Mouse (Mus musculus) ovary, postnatal 14 days (tissue): ENCODE data around the gene Speer4c.
A peak's percentile ranks its signal among the peaks of the same experiment; 100 is the strongest.
"Not testable (repeated sequence)": the region's sequence is repeated elsewhere in the genome, so short reads cannot be mapped to it uniquely, and the experiment has no call there.

Source experiments
- DNase-seq: peaks from one replicate; pipeline ENCODE4 v3.0.0; 2022; ENCODE audit warnings: low spot score

Speer4c gene

DNA sequence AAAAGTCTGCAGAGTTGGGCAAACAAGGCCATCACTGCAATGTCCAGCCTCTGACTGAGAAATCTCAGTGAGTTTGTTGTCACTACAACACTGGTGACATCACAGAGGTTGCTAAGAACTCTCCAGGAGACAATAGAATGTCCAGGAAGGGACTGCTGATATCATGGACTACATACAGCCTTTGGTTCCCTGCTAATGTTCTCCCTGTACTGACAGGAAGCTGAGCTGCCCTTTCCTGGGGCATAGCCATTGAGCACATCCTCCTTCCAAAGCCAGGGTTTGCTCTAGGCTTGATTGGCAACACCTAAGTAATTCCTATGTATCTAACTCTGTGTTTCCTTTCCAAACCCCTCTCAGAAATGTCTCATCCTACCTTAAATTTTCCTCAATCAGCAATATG is at the start of gene Speer4c:
TSS of gene Speer4c (minus strand) at position 101 of the 400 bp plus-strand sequence.
- DNase-seq: not testable (repeated sequence)

DNA sequence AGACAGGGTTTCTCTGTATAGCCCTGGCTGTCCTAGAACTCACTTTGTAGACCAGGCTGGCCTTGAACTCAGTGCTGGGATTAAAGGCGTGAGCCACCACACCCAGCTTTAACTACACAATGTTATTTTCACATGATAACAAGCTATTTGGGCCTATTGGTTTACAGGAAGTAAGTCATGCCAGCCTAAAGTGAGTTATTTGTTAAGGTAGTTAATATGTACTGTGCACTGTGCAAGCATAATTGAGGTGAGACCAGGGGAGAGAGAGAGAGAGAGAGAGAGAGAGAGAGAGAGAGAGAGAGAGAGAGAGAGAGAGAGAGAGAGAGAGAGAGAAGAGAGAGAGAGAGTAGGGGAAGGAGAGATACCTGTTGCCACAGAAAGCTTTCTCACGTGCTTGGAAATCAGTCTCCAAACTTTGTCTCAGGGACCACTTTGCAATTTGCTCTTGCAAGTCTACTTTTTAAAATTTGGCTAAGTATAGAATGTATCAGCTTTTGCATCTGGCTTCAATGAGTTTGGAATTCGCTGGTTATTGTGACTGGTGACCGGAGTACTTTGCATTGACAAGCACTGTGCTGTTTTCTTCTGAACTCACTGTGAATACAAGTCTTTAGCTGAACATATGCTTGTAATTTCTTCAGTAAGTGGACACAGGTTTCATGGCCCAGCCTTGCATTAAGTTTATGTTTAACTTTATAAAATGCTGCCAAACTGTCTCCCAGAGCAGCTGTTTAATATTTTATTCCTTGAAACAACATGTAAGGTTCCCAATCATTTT is 33.6 kb upstream of the Speer4c start:
- no peak for DNase-seq

DNA sequence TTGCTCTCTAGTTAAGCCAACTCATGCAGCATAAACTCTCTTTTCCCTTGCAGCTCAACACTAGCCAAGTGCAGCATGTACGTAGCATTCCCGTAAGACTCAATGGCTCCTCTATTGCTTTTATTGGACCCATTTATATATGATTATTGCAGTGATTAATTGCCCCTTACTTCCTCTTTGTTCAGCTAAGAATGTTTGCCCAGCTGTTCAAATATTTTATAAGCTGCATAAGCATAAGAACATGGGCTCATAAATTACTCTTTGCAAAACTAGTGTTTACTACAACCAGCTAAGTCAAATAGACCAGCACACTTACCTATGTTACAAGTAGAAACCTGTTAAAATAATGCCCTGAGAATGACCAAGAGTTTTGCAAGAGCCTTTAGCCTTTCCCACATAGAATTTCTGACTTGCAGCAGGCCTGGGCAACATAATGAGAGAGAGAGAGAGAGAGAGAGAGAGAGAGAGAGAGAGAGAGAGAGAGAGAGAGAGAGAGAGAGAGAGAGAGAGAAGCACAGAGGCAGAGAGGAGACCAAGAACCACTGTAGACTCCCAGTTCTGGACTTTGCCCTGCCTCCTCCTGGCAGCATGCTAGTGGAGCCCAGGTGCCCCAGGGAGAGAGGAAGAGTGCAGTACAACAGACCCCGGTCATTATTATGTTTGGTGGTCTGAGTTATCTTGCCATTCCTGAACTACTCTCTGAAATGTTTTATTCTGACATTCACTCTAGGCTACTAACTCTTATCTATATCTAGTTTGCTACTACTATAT is 20.2 kb upstream of the Speer4c start:
- no peak for DNase-seq

DNA sequence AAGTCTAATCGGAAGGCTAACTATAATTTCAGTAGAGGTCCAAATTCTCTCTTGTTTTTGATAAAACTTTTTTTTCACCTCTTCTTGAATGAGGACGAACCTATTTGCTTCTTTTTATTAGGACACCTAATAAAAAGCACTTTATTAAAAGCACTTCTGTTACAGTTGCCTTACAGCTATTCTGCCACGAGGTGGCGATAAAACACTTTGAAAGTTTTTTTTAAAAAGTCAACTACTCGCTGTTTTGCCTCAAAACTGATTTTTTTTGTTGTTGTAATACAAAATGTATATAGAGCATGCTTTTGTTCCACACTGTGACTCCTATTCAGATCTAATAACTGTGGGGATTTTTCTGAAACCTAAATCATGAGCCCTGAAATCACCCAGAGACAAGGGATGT is 11.2 kb downstream of the Speer4c start:
- DNase-seq: peak; percentile 13

DNA sequence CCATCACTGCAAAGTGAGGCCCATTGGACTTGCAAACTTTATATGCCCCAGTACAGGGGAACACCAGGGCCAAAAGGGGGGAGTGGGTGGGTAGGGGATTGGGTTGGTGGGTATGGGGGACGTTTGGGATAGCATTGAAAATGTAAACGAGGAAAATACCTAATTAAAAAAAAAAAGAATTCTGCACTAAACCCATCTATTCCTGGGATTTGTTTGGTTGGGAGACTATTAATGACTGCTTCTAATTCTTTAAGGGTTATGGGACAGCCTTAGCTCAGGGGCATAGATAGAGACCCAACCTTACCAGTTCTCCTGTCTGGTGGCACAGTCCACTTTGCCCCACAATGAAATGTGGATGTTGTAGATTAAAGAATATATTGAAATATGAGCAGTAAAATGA is 16.4 kb downstream of the Speer4c start:
- not testable (repeated sequence) for DNase-seq

DNA sequence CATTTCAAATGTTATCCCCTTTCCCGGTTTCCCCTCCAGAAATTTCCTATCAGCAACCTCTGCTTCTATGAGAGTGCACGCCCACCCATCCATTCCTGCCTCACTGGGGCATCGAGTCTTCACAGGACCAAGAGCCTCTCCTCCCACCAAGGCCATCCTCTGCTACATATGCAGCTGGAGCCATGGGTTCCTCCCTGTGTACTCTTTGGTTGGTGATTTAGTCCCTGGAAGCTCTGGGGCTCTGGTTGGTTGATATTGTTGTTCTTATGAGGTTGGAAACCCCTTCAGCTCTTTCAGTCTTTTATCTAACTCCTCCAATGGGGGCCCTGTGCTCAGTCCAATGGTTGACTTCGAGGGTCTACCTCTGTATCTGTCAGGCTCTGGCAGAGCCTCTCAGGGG is 22.2 kb downstream of the Speer4c start:
- DNase-seq: not testable (repeated sequence)

DNA sequence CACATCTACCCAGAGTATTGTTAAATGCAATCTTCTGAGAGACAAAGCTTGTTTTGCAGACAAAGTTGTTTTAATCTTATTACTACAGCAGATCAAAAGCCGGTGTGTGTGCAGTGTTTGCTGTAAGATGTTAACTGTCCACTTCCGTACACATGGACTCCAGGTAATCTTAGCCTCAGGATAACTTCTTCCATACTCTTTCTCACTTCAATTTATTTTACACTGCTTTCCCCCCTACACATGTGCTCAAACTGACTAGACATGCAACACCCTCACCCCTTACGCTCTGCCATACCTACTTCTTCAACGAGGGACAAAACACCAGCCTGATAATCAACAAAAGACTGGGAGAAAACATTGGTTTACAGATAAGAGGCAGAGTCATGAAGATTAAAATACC is 23.2 kb downstream of the Speer4c start:
- not testable (repeated sequence) for DNase-seq

DNA sequence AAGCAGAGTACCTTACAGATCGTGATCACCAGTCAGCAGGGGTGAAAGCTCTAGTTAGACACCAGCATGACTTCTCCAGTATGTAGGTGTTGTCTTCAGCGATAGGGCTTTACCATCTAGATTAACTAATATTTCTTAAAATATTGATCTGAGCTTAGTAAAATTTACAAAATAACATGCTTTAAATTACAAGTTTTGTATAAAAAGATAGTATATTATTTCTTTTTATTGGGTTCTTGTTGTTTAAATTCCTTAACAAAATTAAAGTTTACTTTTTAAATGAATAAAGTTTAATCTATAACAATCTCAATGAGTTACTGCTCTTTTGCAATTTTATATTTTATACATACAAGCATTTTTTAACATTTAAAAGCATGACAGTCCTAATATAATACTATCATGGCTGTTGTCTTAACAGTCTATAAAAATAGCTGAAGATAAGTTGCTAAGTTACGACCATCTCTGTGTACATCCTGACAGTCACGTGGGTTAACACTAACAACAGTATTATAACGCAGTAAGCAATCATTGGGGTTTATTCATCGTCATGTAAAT is 24.3 kb downstream of the Speer4c start:
- not testable (repeated sequence) for DNase-seq

DNA sequence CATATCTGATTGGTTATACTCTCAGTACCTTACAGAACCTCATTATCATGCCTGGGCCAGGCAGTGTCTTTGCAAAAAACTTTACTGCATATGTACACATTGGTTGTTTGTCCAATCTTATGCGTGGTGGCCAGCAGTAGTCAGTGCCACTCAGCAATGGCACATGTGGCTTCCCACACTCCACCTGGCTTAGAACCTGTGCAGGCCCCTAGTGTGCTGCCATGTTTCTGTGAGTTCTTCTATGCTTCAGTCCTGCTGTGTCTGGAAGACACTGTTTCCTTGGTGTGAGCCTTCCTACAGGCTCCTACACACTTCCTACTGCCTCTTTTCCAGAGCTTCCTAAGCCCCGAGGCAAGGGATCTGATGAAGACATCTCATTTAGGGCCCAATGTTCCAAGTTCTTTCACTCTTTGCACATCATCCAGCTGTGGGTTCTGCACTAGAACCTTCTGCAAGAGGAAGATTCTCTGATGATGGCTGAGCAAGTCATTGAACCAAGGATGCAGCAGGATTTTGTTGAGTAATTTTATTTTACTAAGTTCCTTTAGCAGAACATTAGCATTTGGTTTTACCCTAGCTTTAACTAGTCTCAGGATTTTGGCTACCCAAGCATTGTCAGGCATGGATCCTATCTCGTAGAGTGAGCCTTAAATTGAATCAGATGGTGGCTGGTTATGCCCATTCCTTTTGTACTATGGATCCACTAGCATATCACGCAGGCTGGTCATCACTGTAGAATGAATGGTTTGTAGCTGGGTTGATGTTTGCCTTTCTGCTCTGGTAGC is 25.0 kb downstream of the Speer4c start:
- DNase-seq: not testable (repeated sequence)

DNA sequence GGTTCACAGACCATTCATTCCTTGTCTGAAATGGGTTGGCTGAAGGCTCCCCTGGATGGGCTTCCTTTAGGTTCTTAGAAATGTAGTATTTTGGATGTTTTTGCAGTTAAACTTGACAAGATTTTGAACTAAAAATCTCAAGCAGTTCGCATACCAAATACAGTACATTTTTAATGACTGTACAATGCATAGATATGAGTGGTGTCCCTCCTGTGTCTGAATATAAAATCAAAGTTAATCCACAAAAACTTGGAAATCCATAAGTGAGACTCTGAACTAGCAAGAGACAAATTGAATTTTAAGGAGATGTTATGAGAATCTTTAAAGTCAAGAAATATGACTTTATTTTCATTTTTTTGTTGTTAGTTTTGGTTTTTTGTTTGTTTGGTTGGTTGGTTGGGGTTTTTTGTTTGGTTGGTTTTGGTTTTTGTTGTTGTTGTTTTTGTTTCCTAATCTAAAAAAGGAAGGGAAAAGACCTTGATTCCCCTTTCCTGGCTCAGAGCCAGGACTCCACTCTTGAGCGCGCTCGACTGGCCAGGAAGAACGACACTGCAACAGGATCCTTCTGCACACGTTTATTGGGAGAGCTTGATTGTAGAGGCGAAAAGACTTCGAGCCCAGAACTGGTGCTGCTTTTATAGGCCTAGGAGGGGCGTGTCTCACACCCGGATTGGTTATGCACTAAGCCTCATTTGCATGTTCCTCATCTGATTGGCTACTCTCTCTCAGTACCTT is 32.6 kb downstream of the Speer4c start:
- not testable (repeated sequence) for DNase-seq

DNA sequence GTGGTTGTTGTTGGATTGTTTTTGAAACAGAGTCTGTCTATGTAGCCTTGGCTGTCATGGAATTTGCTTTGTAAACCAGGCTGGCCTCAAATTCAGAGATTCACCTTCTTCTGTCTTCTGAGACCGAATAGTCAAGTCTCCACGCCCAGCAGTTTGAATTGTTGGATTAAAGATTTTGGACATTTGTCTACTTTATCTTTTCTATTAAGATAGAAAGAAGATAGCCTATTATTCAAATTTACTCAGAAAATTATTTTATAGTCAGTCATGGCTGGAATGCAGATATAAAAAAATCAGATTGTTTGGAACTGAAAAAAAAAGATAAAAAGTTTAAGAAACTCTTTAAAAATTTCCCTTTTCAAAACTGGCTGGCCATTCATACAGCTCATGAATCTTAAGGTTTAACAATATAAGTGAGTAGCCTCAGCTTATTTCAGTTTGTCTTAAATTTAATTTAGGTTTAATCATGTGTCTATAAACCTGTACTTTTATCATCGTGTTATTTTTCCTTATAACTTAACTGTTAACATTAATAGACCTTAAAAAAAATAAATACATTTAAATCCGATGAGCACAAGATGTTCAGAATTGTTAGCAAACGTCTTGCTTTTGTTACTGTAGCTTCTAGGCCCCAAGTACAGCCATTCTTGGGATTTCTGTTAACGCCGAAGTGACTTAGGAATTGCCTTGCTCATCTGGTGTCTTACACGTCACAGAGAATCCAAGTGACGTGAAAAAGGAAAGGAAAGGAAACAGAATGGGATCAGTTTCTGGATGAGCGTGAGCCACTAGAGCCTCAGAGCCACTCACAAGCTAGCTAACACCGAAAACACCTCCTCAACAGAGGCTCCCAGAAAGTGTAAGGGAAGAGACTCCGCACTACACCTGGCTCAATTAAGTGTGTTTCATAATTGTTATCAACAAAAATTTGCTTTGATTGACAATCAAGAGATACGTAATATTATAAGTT is 33.8 kb downstream of the Speer4c start:
- DNase-seq: not testable (repeated sequence)

DNA sequence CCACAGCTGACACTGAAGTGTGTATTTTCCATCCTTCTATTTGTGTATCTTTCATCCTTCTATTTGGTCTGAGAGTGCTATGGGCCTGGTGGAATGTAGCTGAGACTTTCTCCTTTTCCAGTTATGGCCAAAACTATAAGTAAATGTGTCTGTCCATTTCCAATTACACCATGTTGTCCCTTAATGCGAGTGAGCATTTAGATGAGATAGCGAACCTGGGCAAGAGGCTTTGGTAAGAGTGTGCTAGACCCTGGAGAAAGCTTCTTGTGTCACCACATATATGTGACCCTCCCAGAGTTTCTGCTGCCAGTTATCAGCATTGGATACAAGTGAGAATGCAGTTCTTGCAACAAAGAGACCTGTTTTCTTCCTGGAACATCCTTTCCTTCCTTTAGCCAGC is 35.2 kb downstream of the Speer4c start:
- not testable (repeated sequence) for DNase-seq

DNA sequence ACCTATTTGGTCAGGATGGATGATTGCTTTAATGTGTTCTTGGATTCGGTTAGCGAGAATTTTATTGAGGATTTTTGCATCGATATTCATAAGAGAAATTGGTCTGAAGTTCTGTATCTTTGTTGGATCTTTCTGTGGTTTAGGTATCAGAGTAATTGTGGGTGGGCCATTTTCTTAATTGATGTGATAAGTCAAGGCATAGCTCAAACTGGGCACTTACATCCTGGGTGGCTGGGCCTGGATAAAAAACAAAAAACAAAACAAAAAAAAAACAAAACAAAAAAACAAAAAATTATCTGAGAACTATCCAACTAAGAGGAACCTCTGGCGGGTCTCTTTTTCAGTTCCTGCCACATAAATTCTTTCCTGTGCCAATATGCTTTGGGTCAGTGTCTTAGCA is 36.3 kb downstream of the Speer4c start:
- not testable (repeated sequence) for DNase-seq

DNA sequence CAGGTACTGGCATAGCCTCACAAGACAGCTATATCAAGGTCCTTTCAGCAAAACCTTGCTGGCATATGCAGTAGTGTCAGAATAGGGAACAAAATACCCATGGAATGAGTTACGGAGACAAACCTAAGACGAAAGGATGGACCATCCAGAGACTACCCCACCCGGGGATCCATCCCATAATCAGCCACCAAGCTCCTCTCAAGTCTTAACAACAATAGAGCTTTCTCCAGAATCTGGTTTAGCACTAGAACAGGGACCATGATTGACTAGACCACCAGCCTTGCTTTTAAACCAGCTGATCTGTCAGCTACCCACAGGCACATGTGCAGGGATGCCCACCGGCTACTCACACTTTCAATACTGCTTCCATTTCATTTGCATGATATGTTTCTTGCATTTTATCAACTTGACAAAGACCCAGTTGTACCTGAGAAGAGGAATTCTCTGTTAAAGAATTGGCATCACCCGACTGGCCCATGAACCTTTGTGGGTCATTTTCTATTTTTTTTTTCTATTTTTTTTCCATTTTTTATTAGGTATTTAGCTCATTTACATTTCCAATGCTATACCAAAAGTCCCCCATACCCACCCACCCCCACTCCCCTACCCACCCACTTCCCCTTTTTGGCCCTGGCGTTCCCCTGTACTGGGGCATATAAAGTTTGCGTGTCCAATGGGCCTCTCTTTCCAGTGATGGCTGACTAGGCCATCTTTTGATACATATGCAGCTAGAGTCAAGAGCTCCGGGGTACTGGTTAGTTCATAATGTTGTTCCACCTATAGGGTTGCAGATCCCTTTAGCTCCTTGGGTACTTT is 39.4 kb downstream of the Speer4c start:
- DNase-seq: not testable (repeated sequence)

DNA sequence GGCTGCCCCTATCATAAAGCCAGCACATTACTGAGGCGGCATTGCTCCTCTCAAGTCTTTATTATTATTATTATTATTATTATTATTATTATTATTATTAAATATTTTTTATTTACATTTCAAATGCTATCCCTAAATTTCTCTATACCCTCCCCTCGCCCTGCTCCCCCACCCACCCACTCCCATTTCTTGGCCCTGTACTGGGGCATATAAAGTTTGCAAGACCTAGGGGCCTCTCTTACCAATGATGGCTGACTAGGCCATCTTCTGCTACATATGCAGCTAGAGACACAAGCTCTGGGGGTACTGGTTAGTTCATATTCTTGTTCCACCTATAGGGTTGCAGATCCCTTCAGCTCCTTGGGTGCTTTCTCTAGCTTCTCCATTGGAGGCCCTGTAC is 40.1 kb downstream of the Speer4c start:
- DNase-seq: not testable (repeated sequence)

DNA sequence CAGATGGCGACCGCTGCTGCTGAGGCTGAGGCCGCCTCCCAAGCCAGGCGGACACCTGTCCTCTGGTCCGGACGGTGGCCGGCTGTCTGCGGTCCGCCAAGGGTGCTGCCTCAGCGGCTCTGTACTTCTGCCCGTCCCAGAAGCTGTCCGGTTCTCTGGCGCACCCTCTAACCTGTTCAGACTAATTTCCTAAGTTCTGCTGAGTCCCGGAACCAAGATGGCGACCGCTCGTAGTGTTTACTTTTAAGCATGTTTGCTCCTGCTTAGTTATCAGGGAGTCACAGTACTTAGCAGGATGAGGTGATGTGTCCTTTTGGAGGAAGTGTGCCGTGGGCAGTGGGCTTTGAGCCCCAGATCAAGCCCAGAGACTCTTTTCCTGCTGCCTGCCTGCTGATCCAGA is 43.3 kb downstream of the Speer4c start:
- DNase-seq: not testable (repeated sequence)

DNA sequence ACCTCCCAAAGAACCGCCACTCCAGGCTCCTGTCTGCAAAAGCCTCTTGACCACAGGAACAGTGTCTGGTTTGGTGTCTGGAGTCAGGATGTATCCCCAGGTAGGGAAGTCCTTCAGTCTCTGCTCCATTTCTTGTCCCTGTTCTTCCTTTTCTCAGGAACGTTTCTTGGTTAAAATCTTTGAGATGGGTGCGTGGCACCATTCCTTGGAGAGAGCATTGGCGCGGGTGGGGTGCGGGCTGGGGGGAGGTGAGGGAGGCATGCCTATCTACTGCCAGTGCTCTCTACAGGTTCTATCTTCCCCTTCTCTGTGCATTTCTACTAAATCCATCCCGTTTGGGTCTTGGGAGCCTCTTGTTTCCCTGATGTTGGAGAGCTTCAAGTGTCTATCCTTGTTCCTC is 50.2 kb downstream of the Speer4c start:
- not testable (repeated sequence) for DNase-seq
